Mouse (Mus musculus) urinary bladder, adult 2 months (tissue): ENCODE measurements around the gene Tmem35b. TPM values are rescaled to one million over a fixed set of nuclear protein-coding genes. Genes with fewer than 3 reads are reported as not detected.
"Not testable (repeated sequence)": the region's sequence is repeated elsewhere in the genome, so short reads cannot be mapped to it uniquely, and the experiment has no call there.

ENCODE experiments used
- DNase-seq: peaks from one replicate; pipeline ENCODE4 v3.0.0; 2022; ENCODE audit warnings: low spot score
- polyA plus RNA-seq: library from polyadenylated mRNA; depleted of rRNA; stranded (reverse); fragments of >200 nt; gene quantifications from 2 replicates; pipeline ENCODE4 v1.2.3, GENCODE M21; 2012; rRNA removed

Gene Tmem35b
- 25.7 and 29.8 TPM in 2 replicates for polyA plus RNA-seq

DNA sequence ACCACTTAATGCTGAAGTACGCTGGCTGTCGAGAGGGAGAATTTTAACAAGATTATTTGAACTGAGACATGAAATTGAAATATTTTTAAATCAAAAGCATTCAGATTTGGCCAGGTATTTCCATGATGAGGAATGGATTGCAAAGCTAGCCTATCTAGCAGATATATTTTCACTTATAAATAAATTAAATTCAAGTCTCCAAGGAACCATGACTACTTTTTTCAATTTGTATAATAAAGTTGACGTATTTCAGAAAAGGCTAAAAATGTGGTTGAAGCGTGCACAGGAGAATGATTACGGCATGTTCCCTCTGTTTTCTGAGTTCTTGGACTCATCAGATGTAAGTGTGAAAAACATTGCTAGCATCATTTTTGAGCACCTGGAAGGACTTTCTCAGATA, at the start of gene Tmem35b:
TSS of gene Tmem35b (plus strand) at position 301 of the 400 bp plus-strand sequence.
- no peak for DNase-seq

DNA sequence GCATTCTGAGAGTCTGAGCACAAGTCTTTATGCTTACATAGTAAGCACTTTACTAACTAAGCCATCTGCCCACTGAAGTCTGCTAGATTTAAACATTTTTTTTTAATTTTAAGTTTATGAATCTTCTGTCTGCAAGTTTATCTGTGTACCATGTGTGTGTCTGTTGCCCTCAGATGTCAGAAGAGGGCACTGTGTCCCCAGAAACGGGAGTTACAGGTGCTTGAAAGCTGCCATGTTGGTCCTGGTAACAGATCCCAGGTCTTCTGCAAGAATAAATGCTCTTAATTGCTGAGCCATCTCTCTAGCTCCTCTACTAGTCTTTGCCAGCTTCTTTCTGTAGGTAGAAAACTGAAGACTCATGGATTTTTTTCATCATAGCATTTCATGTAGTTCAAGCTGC, 48.6 kb upstream of the Tmem35b start:
- DNase-seq = no peak

DNA sequence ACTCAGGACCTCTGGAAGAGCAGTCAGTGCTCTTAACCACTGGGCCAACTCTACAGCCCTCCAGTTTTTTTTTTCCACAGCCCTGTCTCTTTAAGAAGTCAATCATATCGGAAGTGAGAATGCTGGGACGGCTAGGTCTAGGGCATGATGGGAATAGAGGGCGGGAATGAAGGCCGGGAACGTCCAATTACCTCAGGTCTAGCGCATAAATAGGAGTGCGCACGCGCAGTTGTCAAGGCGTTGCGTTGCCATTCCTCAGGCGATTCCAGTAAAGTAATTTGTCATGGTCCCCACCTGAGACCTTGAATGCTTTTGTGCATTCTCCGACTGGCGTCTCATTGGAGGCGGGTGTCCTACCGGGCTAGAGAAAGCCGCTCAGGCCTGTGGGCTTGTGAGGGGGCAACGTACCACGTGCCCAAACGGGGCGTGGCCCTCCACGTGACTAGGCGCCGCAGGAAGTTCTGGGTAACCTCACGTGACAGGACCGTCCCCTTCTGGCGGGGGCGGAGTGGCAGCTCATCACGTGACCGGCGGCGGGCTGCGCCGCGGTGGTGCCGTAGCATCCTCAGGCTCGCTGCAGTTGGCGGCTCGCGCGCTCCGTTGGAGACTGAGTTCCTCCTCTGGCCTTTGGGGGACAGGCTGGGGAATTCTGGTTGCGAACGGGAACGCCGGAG, 46.5 kb upstream of the Tmem35b start, which contains the start of gene Zmym6:
TSS of gene Zmym6 (plus strand) at position 509 of the 674 bp plus-strand sequence.
- DNase-seq = peak; percentile 94

DNA sequence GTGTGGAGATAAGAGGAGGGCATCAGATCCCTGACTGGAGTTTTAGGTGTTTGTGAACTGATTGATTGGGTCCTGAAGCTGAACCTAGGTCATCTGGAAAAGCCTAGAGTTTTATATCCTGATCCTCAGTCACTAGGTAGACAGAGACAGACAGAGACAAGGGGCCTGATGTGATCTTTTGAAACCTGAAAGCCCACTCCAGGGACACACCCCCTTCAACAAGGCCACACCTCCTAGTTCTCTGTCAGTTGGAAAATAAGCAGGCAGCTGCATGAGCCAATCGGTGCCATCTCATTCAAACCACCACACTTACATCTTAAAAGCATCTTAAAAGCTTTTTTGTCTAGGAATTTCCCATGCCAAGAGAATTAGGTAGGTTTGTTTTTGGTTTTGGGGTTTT, 42.7 kb upstream of the Tmem35b start:
- DNase-seq = no peak

DNA sequence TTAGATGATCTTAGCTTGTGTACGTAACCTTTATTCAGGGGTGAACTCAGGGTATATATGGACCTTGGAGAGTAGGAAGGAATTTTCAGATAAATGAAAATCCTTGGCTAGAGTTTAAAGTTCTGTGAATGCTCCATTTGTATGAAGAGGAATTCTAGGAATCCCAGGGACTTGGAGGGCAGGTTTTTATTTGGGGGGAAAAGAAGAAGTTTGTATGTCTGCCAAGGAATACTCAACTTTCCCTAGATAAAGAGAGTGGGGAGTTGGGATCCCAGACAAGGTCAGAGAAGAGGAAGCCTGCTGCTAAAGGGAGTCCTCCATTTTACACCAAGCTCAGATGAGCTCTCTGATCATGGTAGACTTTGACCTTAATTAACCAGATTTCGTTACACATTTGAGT, 40.4 kb upstream of the Tmem35b start:
- no peak for DNase-seq

DNA sequence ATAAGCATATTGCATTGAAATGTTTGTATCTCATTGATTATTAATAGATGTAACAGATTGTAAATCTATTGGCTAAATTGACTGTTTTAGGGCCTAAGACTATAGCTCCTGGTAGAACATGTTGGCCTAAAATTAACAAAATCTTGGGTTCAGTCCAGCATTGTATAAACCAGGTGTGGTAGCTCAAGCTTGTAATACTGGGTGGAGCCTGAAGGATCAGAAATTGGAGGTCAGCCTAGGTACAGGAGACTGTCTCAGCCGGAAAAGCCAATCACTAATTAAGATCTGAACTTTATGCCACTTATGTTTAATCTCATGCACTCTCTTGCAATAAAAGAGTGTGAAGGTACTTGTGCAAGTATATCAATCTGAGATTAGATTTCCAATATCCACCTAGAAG, 37.7 kb upstream of the Tmem35b start:
- no peak for DNase-seq

DNA sequence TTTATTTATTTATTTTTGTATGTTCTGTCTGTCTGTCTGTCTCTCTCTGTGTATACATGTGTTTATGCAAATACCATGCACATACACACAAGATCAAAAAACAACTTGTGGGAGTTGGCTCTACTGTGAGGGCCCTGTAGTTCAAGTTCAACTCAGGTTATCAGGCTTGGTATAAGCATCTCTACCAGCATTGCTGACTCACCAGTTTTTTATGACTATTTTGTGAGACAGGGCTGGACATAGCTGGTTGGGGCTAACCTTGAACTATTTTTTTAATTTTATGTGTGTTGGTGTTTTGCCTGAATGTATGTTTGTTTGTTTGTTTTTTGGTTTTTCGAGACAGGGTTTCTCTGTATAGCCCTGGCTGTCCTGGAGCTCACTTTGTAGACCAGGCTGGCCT, 32.3 kb upstream of the Tmem35b start:
- no peak for DNase-seq

DNA sequence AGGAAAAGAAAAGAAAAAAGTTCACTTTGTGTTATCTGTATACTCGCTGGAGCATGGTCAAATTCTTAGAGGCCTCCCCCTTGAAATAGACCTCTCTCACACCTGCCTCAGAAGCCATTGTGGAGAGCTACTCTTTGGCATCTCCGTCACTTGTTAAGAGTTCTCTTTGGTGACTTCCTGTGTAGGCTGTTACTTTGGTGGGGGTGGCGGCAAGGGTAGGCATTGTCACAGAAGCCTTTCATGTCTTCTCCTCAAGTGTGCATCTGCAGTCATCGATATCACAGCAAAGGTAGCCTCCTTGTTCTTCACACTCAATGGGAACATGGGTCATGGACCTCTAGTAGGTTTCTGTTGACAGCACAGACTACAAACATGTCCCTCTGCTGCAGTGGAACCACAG, 28.4 kb upstream of the Tmem35b start:
- no peak for DNase-seq

DNA sequence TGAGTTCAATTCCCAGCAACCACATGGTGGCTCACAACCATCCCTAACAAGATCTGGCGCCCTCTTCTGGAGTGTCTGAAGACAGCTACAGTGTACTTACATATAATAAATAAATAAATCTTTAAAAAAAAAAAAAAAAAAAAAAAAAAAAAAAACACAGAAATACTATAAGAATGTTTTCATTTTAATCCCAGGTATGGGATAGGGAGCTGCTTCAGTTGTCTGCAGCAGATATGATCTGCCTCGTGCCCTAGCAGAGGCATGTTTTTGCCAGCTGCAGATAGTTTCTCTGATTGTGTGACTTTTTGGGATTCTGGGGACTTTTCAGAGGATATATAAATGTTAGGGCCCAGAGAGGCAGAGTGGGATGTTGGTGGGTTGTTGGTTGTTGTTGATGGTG, 23.9 kb upstream of the Tmem35b start:
- not testable (repeated sequence) for DNase-seq

DNA sequence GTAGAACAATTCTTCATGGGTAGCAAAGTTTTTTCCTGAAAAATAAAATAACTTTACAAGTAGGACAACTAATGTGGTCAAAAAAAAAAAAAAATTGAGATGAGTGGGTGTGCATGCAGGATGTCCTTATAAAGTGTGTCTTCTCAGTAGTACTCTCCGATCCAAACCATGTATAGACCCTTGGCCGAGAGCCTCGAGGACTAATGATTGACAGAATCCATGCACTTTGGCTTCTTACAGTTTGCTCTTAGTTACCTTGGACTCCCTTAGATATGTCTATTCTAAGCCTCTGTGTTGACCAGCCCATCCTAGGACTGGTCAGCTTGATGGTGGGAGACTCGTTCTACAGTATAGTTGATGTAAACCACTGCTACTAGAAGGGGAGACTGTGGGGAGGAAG, 15.9 kb upstream of the Tmem35b start:
- DNase-seq = no peak

DNA sequence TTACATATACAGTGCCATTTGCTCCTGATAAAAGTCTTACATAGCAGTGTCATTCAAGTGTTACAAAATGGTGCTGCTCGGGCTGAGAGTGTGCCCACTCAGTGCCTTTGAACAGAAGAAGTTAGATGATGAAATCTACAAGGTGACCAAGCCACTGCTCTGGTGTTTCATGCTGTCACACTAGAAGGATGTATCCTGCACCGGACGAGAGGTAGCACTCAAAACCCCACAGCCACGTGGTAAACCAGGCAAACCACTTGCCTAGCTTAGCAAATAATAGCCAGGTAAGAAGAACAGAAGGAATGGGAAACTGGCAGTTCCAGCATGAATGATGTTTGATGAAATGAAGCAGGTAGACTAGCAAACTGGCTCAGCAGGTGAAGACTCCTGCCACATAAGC, 12.9 kb upstream of the Tmem35b start:
- no peak for DNase-seq

DNA sequence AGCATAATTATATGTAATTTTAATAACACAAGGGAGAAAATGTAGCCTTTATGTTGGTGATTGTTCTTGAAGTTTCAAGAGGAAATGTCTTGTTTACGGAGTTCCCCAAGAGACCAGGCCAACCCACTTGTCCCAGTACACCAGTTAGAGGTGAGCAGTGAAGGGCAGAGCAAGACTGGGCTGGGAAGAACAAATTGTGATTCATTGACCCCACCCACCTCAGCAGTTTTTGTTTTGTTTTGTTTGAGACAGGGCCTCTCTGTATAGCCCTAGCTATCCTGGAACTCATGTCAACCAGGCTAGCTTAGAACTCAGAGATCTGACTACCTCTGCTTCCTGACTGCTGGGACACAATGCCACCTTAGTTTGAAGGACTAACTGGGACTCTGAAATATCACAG, 840 bp downstream of the Tmem35b start:
- DNase-seq = no peak

DNA sequence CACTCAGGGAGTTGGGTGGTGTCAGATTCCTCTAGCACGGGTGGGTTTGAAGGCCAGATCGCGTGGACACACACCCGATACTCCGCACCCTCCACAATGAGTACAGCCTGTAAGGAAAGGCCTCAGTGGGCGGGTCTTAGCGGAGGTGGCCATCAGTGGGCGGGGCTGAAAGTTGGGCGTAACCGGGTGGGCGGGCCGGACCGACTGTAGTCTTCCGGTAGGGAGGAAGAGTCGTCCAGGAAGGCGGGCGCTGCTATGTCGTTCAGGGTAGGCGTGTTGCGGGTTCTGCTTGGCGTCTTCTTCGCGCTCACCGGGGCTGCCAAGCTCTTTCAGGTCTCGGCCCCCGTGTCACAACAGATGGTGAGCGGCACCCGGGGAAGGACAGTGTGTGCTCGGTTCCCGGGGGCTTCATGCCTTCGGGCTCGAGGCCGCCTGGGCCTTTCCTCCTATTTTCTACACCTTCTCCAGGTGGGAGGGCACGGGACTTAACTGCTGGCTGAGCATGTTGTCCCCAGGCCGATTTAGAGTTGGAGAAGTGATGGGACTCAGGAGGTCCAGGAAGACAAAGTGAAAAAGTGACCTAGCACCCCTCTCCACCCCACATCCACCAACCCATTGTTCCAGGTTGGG, 2.5 kb downstream of the Tmem35b start:
- DNase-seq = peak; percentile 50

DNA sequence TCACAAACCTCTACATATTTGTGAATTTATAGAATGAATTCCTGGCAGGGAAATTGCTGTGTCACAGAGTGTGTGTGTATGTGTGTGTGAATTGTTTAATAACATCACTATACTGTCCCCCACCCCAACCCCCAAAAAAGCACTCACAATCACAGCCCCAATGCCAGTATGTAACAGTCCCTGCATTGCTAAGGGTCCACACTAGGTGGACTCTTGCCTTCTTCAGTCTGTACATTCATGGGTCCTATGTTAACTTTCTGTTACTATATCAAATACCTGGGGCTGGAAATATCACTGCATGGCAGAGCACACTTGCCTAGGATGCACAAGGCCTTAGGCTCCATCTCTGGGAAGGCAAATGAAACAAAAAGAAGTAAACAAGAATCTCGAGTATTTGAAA, 11.2 kb downstream of the Tmem35b start:
- no peak for DNase-seq

DNA sequence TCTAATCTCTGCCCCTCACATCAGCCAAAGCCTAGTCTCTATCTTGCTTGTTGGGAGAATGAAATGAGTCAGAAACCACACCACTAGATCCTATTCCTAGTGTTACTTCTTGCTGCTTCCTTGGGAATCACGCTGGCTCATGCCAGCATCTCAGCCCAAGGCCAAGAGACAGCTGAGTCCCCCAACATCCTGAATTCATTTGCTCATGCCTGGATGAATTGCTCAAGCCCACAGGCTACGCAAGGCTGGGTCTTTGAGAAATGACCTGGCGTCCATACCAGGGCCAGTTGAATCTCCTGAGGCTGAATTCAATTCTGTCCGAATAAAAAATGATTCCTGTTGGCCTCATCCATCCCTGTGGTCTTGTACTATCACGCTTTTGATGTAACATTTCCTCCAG, 14.1 kb downstream of the Tmem35b start:
- DNase-seq = no peak

DNA sequence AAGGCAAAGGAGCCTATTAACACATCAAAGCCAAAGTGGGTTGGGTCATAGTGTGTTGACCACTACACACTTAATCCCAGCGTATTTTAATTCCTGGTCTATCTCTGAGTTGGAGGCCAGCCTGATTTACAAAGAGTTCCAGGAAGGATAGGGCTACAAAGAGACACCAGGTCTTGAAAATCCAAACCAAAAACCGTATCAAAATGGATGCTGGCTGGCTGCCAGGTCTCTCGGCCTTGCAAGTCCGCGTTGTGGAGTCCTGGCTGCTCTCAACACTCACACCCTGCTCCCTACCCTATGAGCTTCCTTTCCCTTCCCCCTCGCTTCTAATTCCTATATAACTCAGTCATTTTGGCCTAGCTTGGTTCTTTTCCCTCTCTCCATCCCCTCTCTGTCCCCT, 15.0 kb downstream of the Tmem35b start:
- no peak for DNase-seq

DNA sequence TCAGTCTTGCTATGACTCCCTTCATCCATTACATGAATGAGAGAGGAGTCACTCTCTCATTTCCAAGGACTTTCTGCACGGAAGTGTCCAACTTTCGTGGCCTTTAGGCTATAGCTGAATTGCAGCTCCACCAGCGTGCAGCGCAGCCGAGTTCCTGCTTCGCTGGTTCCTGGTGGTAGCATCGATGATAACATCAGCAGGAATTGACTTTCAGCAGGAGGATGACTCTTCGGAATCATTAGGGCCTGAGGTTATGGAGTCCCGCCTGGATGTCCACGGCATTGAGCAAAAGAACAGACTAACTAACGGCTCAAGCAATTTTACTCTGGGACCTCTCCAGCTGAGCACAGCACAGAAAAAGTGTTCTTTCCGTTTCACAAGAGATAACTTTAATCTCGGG, 26.5 kb downstream of the Tmem35b start:
- no peak for DNase-seq

DNA sequence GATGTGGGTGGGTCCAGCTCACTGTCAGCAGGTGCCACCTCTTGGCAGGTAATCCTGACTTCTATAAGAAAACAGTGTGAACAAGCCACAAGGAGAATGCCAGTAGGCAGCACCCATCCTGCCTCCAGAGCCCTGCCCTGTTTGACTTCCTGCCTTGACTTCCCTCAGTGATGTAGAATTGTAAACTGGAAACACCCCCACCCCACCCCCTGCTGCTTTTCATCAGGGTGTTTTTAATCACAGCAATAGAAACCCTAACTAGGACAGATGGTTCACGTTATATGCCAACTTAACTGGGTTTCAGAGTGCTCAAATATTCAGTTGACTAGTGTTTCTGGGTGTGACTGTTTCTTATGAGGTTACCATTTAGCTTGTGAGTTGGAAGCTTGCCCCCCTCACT, 29.9 kb downstream of the Tmem35b start:
- DNase-seq = no peak

DNA sequence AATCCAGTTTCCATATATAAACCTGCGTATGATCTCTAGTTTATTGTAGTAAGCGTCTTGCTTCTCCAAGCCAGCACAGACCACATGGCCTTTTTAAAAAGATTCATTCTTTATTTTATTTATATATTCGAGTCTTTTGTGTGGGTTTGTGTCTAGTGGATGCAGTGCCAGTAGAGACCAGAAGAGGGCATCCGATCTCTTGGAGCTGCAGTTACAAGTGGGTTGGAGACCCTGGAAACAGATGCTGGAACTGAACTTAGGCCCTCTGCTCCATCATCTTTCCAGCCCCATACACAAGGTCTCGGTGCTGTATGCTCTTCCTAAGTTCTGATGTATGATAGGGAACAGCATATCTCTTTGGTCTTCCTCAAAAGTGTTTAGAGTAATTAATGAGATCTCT, 32.3 kb downstream of the Tmem35b start:
- DNase-seq = no peak

DNA sequence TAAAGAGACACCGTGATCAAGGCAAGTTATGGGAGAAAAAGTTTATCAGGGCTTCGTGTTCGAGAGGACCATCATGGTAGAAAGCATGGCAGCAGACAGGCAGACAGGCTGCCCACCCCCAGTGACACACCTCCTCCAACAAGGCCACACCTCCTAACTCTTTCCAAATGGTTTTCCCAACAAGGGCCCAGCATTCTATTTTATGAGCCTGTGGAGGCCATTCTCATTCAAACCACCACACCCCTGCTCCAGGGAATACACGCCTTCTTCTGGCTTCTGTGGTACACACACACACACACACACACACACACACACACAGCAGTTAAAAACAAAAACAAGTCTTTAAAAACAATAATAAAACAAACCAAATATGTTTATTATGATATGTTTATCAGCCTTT, 34.3 kb downstream of the Tmem35b start:
- DNase-seq = no peak

DNA sequence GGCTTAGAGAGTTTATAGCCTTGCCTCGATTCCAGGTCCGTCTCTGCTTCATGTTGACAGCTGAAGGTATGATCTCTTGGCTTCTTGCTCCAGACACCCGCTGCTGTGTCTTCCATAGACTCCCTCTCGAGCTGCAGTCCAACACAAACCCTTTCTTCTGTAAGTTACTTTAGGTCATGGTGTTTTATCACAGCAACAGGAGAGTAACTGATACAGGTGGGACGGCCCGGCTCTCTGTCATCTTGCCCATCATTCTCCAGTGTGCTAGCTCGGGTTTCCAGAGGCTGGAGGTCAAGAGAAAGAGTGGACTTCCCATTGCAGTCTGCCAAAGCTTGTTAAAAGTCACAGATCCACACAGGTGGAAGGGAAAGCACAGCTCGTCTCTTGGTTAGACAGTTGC, 40.4 kb downstream of the Tmem35b start:
- no peak for DNase-seq

DNA sequence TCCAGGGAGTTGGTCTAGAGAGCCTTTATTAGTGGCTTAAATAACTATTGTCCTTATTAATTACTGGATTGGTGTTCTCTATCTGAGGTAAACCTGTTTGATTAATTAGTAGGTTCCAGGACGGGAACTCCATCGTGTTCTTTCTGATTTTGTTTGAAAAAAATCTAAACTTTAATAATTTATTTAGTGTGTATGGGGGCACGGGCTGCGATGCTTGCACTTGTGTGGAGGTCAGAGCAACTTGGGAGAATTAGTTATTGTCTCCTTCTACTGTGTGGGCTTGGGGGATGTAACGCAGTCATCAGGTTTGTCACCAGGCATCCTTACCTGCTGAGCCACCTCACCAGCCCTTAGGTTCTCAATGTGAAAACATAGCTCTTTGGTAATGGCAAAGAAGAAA, 43.6 kb downstream of the Tmem35b start:
- DNase-seq = no peak

DNA sequence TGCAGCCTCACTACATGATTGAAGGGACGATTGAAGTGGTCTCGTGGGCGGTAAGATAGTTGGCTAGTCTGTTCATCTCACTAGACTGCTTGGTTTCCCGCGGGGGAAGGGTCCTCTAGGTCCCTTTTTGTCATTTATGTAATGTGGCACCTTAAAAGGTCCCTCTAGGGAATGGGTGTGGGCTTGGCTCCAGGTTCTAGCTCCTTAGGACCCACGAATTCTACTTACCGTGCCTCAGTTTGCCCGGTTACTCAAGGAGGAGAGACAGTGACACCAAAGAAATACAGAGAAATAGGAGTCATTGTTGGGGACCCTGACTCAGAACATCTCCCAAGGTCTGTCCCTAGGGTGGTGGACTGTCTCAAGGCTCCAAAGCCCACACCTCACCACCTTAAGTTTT, 44.2 kb downstream of the Tmem35b start:
- DNase-seq = no peak
